Mouse (Mus musculus) embryonic facial prominence, embryonic 10.5 days (tissue): ENCODE results near the gene Arhgap44. TPM values are rescaled to one million over a fixed set of nuclear protein-coding genes. Genes with fewer than 3 reads are reported as not detected.
A peak's percentile ranks its signal among the peaks of the same experiment; 100 is the strongest.

Experiments used
- DNase-seq: peaks from one replicate; pipeline ENCODE4 v3.0.0-alpha.2; 2017; ENCODE audit warnings: low spot score
- H3K27ac ChIP-seq: fragments of 300-500 bp; sonication (generic); replicated peaks from 2 replicates; pipeline ENCODE4 v1.5.1; 2016; ENCODE audit warnings: mild to moderate bottlenecking
- H3K27me3 ChIP-seq: fragments of 300-500 bp; sonication (generic); replicated peaks from 2 replicates; pipeline ENCODE4 v1.6.1; 2016; ENCODE audit warnings: low read depth, mild to moderate bottlenecking; ENCODE audit not compliant: poor library complexity, severe bottlenecking
- H3K36me3 ChIP-seq: fragments of 300-500 bp; sonication (generic); replicated peaks from 2 replicates; pipeline ENCODE4 v1.6.1; 2016; ENCODE audit warnings: mild to moderate bottlenecking, moderate library complexity
- H3K4me1 ChIP-seq: fragments of 300-500 bp; sonication (generic); 2 replicates; pipeline ENCODE4 v1.6.1; 2016
- H3K4me3 ChIP-seq: fragments of 300-500 bp; sonication (generic); 2 replicates; pipeline ENCODE4 v1.5.1; 2016; ENCODE audit warnings: mild to moderate bottlenecking, moderate library complexity
- H3K9me3 ChIP-seq: fragments of 300-500 bp; sonication (generic); 2 replicates; pipeline ENCODE4 v1.6.1; 2016; ENCODE audit warnings: mild to moderate bottlenecking
- WGBS: fragments of 180-500 bp; shearing (Covaris S2); methylation state at CpG from one replicate; pipeline ENCODE4 v1.1.7; 2016; 5-methylcytosine and 5-hydroxymethylcytosine counted together
- microRNA-seq: library from miRNA; unstranded; fragments of <30 nt; microRNA quantifications from one replicate; pipeline ENCODE4, GENCODE M21; 2017
- polyA plus RNA-seq: library from polyadenylated mRNA; unstranded; fragments of >200 nt; fragmentation: Nextera tagmentation; extraction: Ambion mirVana; gene quantifications from 2 replicates; pipeline ENCODE4 v1.2.1, GENCODE M21; 2016

The Arhgap44 gene
- polyA plus RNA-seq, 1 experiment from 2014 or later, result 3.8 TPM

GRCm38 (mm10) chr11:64971471-64971988, 191.2 kb downstream of the Arhgap44 start:
- H3K36me3 ChIP-seq, result no peaks in the 10 kb centered on the region
- no peaks in the 10 kb centered on the region for H3K9me3 ChIP-seq
- 84% methylated on average over 3 of the region's 3 CpGs for WGBS
- DNase-seq, result no peak
- H3K4me3 ChIP-seq, result no peak overlapping the region
- H3K27ac ChIP-seq, result no peak overlapping the region
- peaks cover 21% of the 10 kb centered on the region for H3K27me3 ChIP-seq
- peaks cover 10% of the 10 kb centered on the region for H3K4me1 ChIP-seq

DNA sequence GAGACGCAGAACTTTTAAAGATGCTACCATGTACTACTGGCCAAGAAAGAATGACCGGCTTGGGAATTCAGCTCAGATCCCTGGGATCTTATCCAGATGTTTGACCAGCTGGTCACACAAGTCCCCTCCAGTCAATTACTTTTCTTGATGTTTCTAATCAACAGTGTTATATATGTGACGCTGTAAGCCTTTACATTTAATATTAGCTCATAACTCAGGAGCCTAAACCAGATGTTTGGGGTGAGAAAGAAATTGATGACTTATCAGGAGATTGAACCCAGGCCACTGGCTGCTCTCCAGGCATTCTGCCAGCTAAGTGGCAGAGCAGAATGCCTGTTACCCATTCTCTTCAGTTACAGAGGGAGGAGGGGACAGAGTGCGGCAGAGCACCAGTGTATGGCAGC, 193.8 kb downstream of the Arhgap44 start:
- DNase-seq, result no peak
- Histone ChIP-seq H3K9me3 (no peaks in the 10 kb centered on the region), H3K4me1 (peaks cover 15% of the 10 kb centered on the region), H3K4me3 (no peak overlapping the region), H3K36me3 (no peaks in the 10 kb centered on the region), H3K27ac (no peak overlapping the region), H3K27me3 (peaks cover 21% of the 10 kb centered on the region)
- WGBS, result 52% methylated on average over 4 of the region's 4 CpGs

- WGBS, result 12% methylated on average over 3 of the region's 3 CpGs
- H3K27me3 ChIP-seq, result peaks cover 21% of the 10 kb centered on the region
- H3K27ac ChIP-seq, result peak overlapping the region; percentile 60
Observed at GRCm38 (mm10) chr11:64968507-64968906, 194.3 kb downstream of the Arhgap44 start.

GRCm38 (mm10) chr11:64962629-64963028, 200.1 kb downstream of the Arhgap44 start:
- DNase-seq, result no peak
- H3K36me3 ChIP-seq, result no peaks in the 10 kb centered on the region
- H3K4me3 ChIP-seq, result no peak overlapping the region
- H3K27me3 ChIP-seq, result 0 out of 2 replicates have a peak, but pooled peaks cover 4% of the 10 kb centered on the region
- WGBS, result 86% methylated on average over 2 of the region's 2 CpGs
- no peak overlapping the region for H3K27ac ChIP-seq
- peaks cover 27% of the 10 kb centered on the region for H3K4me1 ChIP-seq
- H3K9me3 ChIP-seq, result no peaks in the 10 kb centered on the region

More at GRCm38 (mm10) chr11:64968507-64968906, 194.3 kb downstream of the Arhgap44 start:
- DNase-seq, result peak; percentile 87
- Histone ChIP-seq H3K9me3 (no peaks in the 10 kb centered on the region), H3K36me3 (no peaks in the 10 kb centered on the region), H3K4me3 (no peak overlapping the region), H3K4me1 (peaks cover 15% of the 10 kb centered on the region)

GRCm38 (mm10) chr11:64956962-64957729, 205.6 kb downstream of the Arhgap44 start:
- H3K4me3 ChIP-seq, result peak overlapping the region; percentile 42
- peak overlapping the region; percentile 77 for H3K27ac ChIP-seq

More at GRCm38 (mm10) chr11:64956962-64957729, 205.6 kb downstream of the Arhgap44 start:
- H3K36me3 ChIP-seq, result no peaks in the 10 kb centered on the region
- H3K27me3 ChIP-seq, result 0 out of 2 replicates have a peak, but pooled peaks cover 7% of the 10 kb centered on the region
- H3K4me1 ChIP-seq, result peaks cover 49% of the 10 kb centered on the region
- 8% methylated on average over 16 of the region's 16 CpGs for WGBS
- H3K9me3 ChIP-seq, result no peaks in the 10 kb centered on the region
- DNase-seq, result peak; percentile 65

Small RNA genes within 50 kb of the gene (microRNA-seq; reads per million reads assigned to microRNA genes)
- gene Gm25991, result not detected

Other genes with a start within 250 kb of the Arhgap44 start
- 37.2 and 41.1 TPM in 2 replicates for gene Elac2, start 183.9 kb downstream of the Arhgap44 start, polyA plus RNA-seq
- 0.23 TPM in 1 of 2 replicates, not detected in the other for gene 1700086D15Rik, start 3.1 kb downstream of the Arhgap44 start, polyA plus RNA-seq
- 1.6 and 1.8 TPM in 2 replicates for gene Myocd, start 107.0 kb upstream of the Arhgap44 start, polyA plus RNA-seq